Mouse (Mus musculus): Measurements from ENCODE around the gene Ap4m1.
A peak's percentile ranks its signal among the peaks of the same experiment; 100 is the strongest.
"Not testable (repeated sequence)": the region's sequence is repeated elsewhere in the genome, so short reads cannot be mapped to it uniquely, and the experiment has no call there.

Ap4m1 gene

DNA sequence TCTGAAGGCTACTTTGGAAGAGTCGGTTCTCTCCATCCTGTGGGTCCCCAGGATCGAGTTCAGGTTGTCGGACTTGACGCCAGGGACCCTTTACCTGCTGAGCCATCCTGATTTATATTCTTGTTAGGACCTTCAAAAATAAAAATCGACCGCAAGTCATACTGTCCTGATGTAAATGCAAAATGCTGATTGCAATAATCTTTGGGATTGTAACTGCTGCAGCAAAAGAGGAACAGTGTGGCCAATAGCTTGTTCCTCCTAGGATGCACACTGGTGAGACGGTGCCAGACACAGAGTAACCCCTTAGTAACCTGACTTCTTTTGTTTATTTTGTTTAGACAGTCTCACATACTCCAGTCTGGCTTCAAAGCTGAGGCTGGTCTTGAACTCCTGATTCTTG lies 23.7 kb downstream of the Ap4m1 start:
- DNase-seq, result no peak

DNA sequence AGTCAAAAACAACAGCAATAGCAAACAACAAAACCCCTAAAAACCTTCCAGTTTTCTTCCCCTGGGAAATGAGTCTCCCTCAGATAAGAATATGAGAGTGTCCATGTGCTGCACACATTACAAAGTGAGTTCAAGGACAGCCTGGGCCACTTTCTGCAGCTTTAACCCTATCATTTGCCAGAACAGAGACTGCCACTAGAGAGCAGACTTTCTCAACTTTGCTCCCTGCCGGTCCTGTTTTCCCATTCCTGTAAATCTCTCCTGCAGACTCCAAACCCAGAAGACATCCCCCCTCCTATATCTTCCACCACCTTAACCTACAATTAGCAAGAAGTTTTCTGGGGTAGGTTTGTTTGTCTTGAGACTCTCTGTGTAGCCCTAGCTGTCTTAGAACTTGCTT lies 27.8 kb downstream of the Ap4m1 start:
- DNase-seq, result no peak

DNA sequence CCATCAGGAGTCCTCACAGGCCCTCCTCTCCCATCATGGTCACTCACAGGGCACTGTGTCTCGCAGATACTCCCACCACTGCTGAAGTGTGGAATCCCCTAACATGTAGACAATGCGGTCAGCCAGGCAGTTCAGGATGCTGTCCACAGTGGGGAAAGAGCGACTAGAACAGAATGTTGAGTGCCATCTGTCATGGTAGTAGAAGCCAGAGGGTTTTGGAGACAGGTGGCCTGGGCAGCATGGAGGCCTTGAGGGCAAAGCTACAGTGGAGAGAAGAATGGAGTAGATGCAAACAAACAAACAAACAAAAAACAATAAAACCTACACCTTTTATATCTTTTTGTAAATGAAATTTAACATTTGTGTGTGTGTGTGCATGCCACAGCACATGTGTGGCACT lies 30.3 kb downstream of the Ap4m1 start:
- DNase-seq, result no peak

DNA sequence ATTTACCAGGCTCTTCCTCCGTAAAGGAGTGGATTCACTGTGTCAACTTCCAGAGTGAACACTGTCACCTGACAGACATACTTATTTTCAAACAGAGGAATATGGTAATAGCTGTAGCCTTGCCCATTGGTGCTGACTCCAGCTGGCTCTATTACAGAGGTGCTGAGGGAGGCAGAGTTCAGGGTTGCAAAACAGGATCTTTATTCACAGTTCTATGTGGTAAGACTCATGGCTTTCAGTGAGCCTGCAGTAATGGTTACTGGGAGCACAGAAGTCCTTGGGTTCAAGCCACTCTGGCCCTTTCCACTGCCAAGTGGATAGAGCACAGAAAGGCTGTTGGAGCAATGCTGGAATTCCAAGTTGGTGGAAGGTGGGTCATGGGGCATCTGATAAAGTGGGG lies 35.5 kb downstream of the Ap4m1 start:
- DNase-seq, result no peak

DNA sequence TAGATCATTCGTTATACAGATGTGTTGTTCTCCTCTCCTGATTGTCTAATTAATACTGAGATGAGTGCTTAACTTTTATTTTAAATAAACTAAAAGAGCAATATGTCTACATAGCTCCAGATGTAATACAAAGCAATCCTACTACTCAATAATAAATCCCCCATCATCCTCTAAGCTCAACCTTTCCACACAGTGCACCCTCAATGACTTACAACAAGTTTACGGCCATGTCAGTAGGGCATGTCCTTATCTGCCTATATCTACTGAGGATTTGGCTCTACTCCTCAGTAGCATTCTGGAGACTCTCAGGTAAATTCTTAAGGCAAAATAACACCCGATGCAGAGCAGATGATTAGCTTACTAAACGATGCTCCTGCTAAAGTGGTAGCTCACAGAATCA lies 36.1 kb downstream of the Ap4m1 start:
- no peak for DNase-seq

DNA sequence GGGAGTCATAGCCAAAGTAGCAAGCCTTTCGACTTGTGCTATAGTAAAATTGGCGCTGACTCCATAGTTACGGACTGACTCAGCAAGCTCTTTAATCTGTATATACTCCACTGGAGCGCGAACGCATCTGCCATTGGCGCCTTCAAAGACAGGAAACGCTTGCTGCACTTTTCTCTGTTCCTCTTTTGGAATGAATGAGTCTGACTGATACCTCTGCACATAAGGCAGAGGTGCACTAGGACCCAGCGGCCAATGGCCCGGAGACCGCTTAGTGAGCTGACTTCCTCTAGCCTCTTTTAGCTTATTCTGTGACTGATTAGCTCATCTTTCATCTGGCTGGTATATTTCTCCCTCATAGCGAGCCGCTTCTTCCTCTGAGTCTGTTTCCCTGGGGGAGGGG lies 44.8 kb downstream of the Ap4m1 start:
- DNase-seq, result not testable (repeated sequence)

DNA sequence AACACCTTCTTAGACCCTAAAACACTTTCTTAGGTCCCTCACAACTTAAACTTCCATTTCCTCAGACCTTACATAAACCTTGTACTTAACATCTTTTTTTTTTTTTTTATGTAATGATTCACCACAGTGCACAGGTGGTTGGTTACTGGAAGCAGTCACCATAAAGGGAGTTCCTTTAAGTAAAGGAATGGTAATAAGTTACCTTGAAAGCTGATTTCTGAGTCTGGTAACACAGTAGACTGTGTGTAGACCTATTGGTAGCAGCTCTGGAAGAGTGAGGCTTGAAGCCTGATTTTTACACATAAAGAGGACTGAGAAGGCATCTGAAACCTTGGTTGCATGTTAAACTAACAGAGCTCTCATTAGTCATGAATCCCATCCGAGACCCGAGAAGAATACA lies 48.1 kb downstream of the Ap4m1 start:
- no peak for DNase-seq

DNA sequence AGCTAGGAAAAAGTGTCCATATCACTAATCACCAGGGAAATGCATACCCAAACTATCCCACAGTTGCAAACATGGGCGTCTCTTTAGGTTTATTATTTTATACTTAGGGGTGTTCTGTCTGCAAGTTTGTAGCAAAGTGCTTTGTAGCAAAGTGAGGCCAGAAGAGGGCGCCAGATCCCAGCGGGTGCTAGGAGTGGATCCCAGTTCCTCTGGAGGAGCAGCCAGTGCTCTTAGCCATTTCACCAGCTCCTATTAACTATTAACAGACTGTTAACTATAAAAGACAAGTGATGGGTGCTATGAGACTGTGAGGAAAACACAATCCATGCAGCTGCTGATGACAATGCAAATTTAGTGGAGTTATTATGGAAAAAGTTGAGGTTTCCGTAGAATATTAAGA lies 50.3 kb downstream of the Ap4m1 start:
- peak; percentile 76 for DNase-seq

DNA sequence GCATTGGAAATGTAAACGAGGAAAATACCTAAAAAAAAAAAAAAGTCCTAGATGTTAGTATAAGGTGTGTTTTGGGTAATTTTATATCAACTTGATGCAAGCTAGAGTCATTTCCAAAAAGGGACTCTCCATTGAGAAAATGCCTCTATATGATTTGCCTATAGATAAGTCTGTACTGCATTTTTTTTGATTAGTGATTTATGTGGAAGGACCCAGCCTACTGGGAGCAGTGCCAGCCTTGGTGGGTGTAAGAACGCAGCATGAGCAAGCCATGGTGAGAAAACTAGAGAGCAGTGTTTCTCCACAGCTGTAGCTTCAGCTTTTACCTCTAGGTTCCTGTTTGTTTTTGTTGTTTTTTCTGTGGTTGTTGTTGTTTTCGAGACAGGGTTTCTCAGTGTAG lies 51.5 kb downstream of the Ap4m1 start:
- DNase-seq, result no peak

DNA sequence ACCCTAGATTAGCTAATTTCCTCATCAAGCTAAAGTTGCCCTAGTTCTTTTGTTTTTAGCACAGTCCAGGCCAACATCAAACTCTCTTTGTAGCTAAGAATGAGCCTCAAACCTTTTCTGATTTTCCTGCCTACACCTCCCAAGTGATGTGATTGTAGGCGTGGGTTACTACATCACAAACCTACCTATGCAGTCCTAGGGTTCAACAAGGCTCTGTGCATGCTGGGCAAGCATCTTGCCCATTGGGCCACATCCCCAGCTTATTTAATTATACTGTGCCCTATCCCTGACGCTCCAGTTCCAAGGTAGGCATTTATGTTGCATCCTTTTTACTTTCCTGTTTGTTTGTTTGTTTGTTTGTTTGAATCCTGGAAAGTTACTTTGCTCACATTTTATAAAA lies 53.9 kb downstream of the Ap4m1 start, which contains the start of gene Nxpe5:
Nxpe5 (plus strand) TSS at position 199 of the 400 bp plus-strand sequence.
- no peak for DNase-seq

DNA sequence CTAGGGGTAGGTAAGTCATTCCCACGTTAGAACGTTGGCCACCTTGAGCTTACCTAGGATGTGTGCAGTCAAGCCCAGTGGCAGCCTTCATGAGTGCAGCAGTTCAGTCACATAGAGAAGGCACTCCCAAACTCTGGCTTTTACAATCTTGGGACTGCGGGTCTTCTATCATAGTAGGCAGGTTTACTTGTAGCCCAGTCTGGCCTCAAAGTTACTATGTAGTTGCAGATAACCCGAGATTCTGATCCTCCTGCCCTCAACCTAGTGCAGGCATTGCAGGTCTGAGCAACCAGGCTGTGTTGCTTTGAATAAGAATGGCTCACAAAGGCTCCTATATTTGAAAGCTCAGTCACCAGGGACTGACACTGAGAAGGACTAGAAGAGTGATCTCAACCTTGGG lies 54.7 kb downstream of the Ap4m1 start:
- DNase-seq, result no peak

DNA sequence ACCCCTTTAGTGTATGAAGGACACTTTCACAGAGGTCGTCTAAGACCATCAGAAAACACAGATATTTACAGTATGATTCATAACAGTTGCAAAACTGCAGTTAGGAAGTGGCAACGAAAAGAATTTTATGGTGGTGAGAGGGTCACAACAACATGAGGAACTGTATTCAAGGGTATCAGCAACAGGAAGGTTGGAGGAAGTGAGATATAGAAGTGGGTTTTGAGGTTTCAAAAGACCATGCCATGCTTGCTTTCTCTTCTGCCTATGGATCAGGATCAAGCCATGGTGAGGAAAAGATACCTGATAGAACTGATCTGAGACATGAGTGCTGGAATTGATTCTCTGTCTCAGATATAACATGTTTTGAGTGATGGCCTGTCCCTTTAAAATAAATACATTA lies 55.6 kb downstream of the Ap4m1 start:
- DNase-seq, result no peak

DNA sequence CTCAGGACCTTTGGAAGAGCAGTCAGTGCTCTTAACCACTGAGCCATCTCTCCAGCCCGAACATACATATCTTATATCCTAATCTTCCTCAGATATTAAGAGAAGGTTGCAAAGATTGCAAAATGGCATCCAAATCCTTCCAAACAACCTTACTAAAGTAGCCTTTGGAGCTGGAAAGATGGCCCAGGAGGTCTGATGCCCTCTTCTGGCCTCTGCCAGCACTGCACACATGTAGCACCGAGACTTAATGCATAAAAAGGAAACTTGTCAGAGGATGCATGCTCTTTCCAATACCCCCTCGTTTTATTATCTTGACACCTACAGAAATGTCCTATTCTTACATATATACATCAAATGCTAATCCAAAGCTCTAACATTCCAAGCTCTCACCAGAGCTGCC lies 56.2 kb downstream of the Ap4m1 start:
- peak; percentile 8 for DNase-seq

DNA sequence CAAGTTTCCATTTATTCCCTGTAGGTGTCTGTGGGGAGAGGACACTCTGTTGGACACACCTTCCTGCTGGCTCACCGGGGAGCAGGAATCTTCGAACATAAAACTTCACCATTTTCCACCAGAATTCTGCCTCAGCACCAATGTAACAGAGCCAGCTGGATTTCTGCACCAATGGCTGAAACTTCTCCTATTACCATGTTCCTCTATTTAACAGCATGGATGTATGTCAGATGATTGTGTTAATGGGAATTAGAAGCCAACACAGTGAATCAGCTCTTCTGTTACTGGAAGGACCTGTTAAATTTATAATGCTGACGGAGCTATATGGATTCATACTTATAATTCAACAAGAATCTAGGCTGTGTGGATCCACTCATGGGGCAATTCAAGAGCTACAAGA lies 57.7 kb downstream of the Ap4m1 start:
- no peak for DNase-seq

Measured in right cerebral cortex, adult 18-20 months (tissue).